Mouse (Mus musculus): ENCODE data around the gene Nprl3. TPM values are rescaled to one million over a fixed set of nuclear protein-coding genes. Genes with fewer than 3 reads are reported as not detected.
"Not testable (repeated sequence)": the region's sequence is repeated elsewhere in the genome, so short reads cannot be mapped to it uniquely, and the experiment has no call there.

Gene Nprl3
- 41.2 and 44.0 TPM in 2 replicates for polyA plus RNA-seq (2015; fragmentation: Nextera tagmentation; extraction: Ambion mirVana)

GRCm38 (mm10) chr11:32267188-32267884, at the start of gene Nprl3:
Gene Nprl3, minus strand, starts transcription at chr11:32267707.
- Histone ChIP-seq H3K9ac (peak within 1 kb of the TSS; percentile 92), H3K4me1 (peaks cover 5% of the 10 kb centered on the region), H3K4me3 (replicated peaks) (peak within 1 kb of the TSS; percentile 85), H3K36me3 (no peaks in the 10 kb centered on the region; the same call in 1 of the 2 replicates), H3K27me3 (no peaks in the 10 kb centered on the region), H3K27ac (replicated peaks) (peak within 1 kb of the TSS; percentile 94), H3K9me3 (replicated peaks) (no peaks in the 10 kb centered on the region), H3K4me2 (replicated peaks) (peak within 1 kb of the TSS; percentile 54)
- WGBS = under 1% methylated on average over 54 of the region's 54 CpGs
- ATAC-seq (ENCODE audit: insufficient number of reproducible peaks, low FRiP score, low TSS enrichment, low read depth) = peak; percentile 98

DNA sequence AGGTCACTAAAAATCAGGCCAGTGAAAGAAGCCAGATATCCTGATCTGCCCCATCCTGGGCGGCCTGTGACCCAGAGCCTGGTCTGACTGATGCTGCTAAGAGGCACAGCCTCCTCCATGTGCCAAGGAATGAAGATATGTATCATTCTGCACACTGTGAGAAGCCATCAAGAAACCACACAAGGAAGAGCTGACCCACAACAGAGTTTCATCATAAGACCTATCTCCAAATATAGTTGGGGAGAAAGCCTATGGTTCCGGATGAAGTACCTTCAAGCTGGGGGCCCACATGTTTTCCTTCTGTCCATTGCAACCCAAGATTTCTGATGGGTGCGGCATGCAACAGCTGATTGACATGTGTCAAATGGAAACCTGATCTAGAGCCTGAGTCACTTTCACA, 48.5 kb upstream of the Nprl3 start:
- no peak for ATAC-seq (ENCODE audit: insufficient number of reproducible peaks, low FRiP score, low TSS enrichment, low read depth)
- H3K9ac ChIP-seq = no peak overlapping the region
- H3K27me3 ChIP-seq = no peaks in the 10 kb centered on the region
- no peaks in the 10 kb centered on the region for H3K36me3 ChIP-seq
- H3K4me2 ChIP-seq (replicated peaks) = no peak overlapping the region
- H3K4me1 ChIP-seq = no peaks in the 10 kb centered on the region
- WGBS = 70% methylated on average over 3 of the region's 3 CpGs
- no peaks in the 10 kb centered on the region for H3K9me3 ChIP-seq (replicated peaks)
- no peak overlapping the region for H3K4me3 ChIP-seq (replicated peaks)
- no peak overlapping the region for H3K27ac ChIP-seq (replicated peaks)

GRCm38 (mm10) chr11:32309928-32310327, 42.4 kb upstream of the Nprl3 start:
- no peak for ATAC-seq (ENCODE audit: insufficient number of reproducible peaks, low FRiP score, low TSS enrichment, low read depth)
- Histone ChIP-seq H3K27me3 (no peaks in the 10 kb centered on the region), H3K9ac (no peak overlapping the region), H3K4me1 (no peaks in the 10 kb centered on the region; the same call in 1 of the 2 replicates), H3K27ac (replicated peaks) (no peak overlapping the region), H3K4me3 (replicated peaks) (no peak overlapping the region), H3K36me3 (no peaks in the 10 kb centered on the region), H3K4me2 (replicated peaks) (no peak overlapping the region), H3K9me3 (replicated peaks) (no peaks in the 10 kb centered on the region)
- 66% methylated on average over 3 of the region's 3 CpGs for WGBS

- Histone ChIP-seq H3K4me3 (replicated peaks) (no peak overlapping the region), H3K9ac (no peak overlapping the region), H3K27me3 (no peaks in the 10 kb centered on the region), H3K9me3 (replicated peaks) (no peaks in the 10 kb centered on the region), H3K4me1 (no peaks in the 10 kb centered on the region; the same call in 1 of the 2 replicates), H3K36me3 (no peaks in the 10 kb centered on the region), H3K4me2 (replicated peaks) (no peak overlapping the region), H3K27ac (replicated peaks) (no peak overlapping the region)
- 55% methylated on average over 4 of the region's 4 CpGs for WGBS
- ATAC-seq (ENCODE audit: insufficient number of reproducible peaks, low FRiP score, low TSS enrichment, low read depth) = no peak
Measured at GRCm38 (mm10) chr11:32309446-32309845, 41.9 kb upstream of the Nprl3 start.

- WGBS = 80% methylated on average over 1 of the region's 1 CpGs
- Histone ChIP-seq H3K27ac (replicated peaks) (no peak overlapping the region), H3K9me3 (replicated peaks) (no peaks in the 10 kb centered on the region), H3K4me3 (replicated peaks) (no peak overlapping the region), H3K9ac (no peak overlapping the region), H3K4me1 (no peaks in the 10 kb centered on the region; the same call in 1 of the 2 replicates), H3K27me3 (no peaks in the 10 kb centered on the region), H3K36me3 (no peaks in the 10 kb centered on the region), H3K4me2 (replicated peaks) (no peak overlapping the region)
- ATAC-seq (ENCODE audit: insufficient number of reproducible peaks, low FRiP score, low TSS enrichment, low read depth) = no peak
Measured at GRCm38 (mm10) chr11:32307006-32307405, 39.5 kb upstream of the Nprl3 start.

DNA sequence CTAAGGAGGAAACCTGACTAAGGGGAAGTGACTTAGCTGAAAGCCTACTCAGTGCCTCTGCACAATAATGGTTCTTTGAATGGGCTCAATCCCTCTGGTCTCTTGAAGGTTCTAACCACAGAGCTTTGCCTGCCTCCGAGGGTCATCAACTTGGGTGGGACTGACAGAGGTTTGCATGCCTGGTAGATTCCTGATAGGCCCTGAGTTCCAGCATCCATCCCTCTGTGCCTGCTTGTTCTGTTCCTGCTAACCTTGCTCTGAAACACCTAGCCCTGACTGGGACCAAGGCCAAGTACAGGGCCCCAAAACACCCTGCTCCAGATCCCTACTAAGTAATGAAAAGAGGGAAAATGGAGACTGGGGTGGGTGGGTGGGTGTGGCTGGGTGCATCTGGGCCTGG, 35.9 kb upstream of the Nprl3 start:
- H3K27ac ChIP-seq (replicated peaks) = no peak overlapping the region

DNA sequence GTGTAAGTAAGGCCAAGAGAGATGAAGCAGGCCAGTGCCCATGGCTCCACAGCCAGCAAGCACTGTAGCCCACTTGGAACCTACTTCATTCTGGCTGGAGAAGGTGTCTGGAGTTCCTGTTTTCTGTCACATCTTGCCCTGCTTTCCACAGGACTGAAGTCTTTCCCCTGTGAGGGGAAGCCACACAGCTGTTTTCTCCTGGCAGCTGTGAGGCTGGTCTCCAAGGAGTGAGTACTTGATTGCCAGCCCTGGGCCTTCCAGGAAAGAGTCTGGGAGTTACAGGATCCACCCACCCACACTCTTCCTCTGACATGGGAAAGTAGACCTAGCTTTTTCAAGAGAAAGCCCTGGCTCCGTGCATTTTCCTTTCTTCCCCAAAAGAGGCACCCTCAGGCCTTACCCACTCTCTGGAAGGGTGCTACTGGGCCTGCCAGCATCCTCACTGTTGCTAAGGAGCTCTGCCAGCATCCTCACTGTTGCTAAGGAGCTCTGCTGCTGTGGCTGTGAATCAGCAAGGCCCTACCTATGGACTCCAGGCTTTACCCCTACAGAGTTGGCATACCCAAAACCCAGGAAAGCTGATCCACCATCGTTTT, 35.4 kb upstream of the Nprl3 start:
- H3K4me1 ChIP-seq = no peaks in the 10 kb centered on the region; the same call in 1 of the 2 replicates
- no peak overlapping the region for H3K9ac ChIP-seq
- H3K27ac ChIP-seq (replicated peaks) = no peak overlapping the region
- no peaks in the 10 kb centered on the region for H3K36me3 ChIP-seq
- H3K4me2 ChIP-seq (replicated peaks) = no peak overlapping the region
- peaks cover 14% of the 10 kb centered on the region for H3K27me3 ChIP-seq
- H3K9me3 ChIP-seq (replicated peaks) = no peaks in the 10 kb centered on the region
- no peak for ATAC-seq (ENCODE audit: insufficient number of reproducible peaks, low FRiP score, low TSS enrichment, low read depth)
- 31% methylated on average over 2 of the region's 2 CpGs for WGBS
- no peak overlapping the region for H3K4me3 ChIP-seq (replicated peaks)

More for the DNA sequence above, 35.9 kb upstream of the Nprl3 start:
- H3K36me3 ChIP-seq = no peaks in the 10 kb centered on the region
- no peaks in the 10 kb centered on the region; the same call in 1 of the 2 replicates for H3K4me1 ChIP-seq
- no peak overlapping the region for H3K4me3 ChIP-seq (replicated peaks)
- H3K27me3 ChIP-seq = peaks cover 14% of the 10 kb centered on the region
- no peak overlapping the region for H3K4me2 ChIP-seq (replicated peaks)
- H3K9me3 ChIP-seq (replicated peaks) = no peaks in the 10 kb centered on the region
- no peak overlapping the region for H3K9ac ChIP-seq
- ATAC-seq (ENCODE audit: insufficient number of reproducible peaks, low FRiP score, low TSS enrichment, low read depth) = no peak
- 68% methylated on average over 1 of the region's 1 CpGs for WGBS

DNA sequence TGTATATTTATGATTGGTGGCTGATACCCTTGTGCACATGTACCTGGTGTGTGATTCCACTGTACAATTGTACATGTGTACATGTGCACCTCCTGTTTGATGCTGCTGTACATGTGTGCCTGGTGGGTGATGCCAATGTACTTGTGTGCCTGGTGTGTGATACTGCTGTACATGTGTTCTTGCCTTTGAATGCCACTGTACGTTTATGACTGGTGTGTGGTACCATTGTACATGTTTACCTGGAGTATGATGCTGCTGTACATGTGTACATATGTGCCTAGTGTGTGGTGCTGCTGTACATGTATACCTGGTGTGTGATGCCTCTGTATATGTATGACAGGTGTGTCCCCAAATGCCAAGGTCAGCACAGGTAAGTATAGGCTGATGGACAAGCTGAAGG, 34.0 kb upstream of the Nprl3 start:
- H3K4me1 ChIP-seq = no peaks in the 10 kb centered on the region
- no peak overlapping the region for H3K27ac ChIP-seq (replicated peaks)
- H3K4me3 ChIP-seq (replicated peaks) = no peak overlapping the region
- H3K9ac ChIP-seq = no peak overlapping the region
- peaks cover 14% of the 10 kb centered on the region for H3K27me3 ChIP-seq
- ATAC-seq (ENCODE audit: insufficient number of reproducible peaks, low FRiP score, low TSS enrichment, low read depth) = no peak
- WGBS = 63% methylated on average over 1 of the region's 1 CpGs
- no peaks in the 10 kb centered on the region for H3K9me3 ChIP-seq (replicated peaks)
- no peaks in the 10 kb centered on the region for H3K36me3 ChIP-seq
- H3K4me2 ChIP-seq (replicated peaks) = no peak overlapping the region

- Histone ChIP-seq H3K27me3 (peaks cover 14% of the 10 kb centered on the region), H3K9ac (no peak overlapping the region), H3K36me3 (no peaks in the 10 kb centered on the region), H3K4me2 (replicated peaks) (peak overlapping the region; percentile 40), H3K4me3 (replicated peaks) (0 out of 2 replicates have a peak overlapping the region, but pooled peaks have one; percentile 13), H3K27ac (replicated peaks) (no peak overlapping the region), H3K4me1 (no peaks in the 10 kb centered on the region), H3K9me3 (replicated peaks) (no peaks in the 10 kb centered on the region)
- WGBS = 52% methylated on average over 15 of the region's 17 CpGs
- no peak for ATAC-seq (ENCODE audit: insufficient number of reproducible peaks, low FRiP score, low TSS enrichment, low read depth)
Measured at GRCm38 (mm10) chr11:32300279-32301267, 33.1 kb upstream of the Nprl3 start.

GRCm38 (mm10) chr11:32299865-32300264, 32.4 kb upstream of the Nprl3 start, which contains the start of gene Hbq1a:
Gene Hbq1a, plus strand, starts transcription at chr11:32300069.
- peaks cover 14% of the 10 kb centered on the region for H3K27me3 ChIP-seq
- not testable (repeated sequence) for H3K4me1 ChIP-seq; ATAC-seq (ENCODE audit: insufficient number of reproducible peaks, low FRiP score, low TSS enrichment, low read depth); H3K9ac ChIP-seq; H3K27ac ChIP-seq (replicated peaks); H3K9me3 ChIP-seq (replicated peaks); H3K36me3 ChIP-seq
- H3K4me2 ChIP-seq (replicated peaks) = peak within 1 kb of the TSS; percentile 40
- 0 out of 2 replicates have a peak within 1 kb of the TSS, but pooled peaks have one; percentile 13 for H3K4me3 ChIP-seq (replicated peaks)
- 7% methylated on average over 16 of the region's 16 CpGs for WGBS

- 94% methylated on average over 2 of the region's 2 CpGs for WGBS
- Histone ChIP-seq H3K27me3 (peaks cover 14% of the 10 kb centered on the region), H3K4me3 (replicated peaks) (no peak overlapping the region), H3K9me3 (replicated peaks) (no peaks in the 10 kb centered on the region), H3K4me1 (no peaks in the 10 kb centered on the region), H3K27ac (replicated peaks) (no peak overlapping the region), H3K9ac (no peak overlapping the region), H3K4me2 (replicated peaks) (no peak overlapping the region), H3K36me3 (no peaks in the 10 kb centered on the region)
- ATAC-seq (ENCODE audit: insufficient number of reproducible peaks, low FRiP score, low TSS enrichment, low read depth) = no peak
Measured at GRCm38 (mm10) chr11:32298532-32298918, 31.0 kb upstream of the Nprl3 start.

Measured in embryonic facial prominence, embryonic 15.5 days (tissue).